Mouse (Mus musculus): Measurements from ENCODE around the gene Chst3.
"Not testable (repeated sequence)": the region's sequence is repeated elsewhere in the genome, so short reads cannot be mapped to it uniquely, and the experiment has no call there.

Gene Chst3

DNA sequence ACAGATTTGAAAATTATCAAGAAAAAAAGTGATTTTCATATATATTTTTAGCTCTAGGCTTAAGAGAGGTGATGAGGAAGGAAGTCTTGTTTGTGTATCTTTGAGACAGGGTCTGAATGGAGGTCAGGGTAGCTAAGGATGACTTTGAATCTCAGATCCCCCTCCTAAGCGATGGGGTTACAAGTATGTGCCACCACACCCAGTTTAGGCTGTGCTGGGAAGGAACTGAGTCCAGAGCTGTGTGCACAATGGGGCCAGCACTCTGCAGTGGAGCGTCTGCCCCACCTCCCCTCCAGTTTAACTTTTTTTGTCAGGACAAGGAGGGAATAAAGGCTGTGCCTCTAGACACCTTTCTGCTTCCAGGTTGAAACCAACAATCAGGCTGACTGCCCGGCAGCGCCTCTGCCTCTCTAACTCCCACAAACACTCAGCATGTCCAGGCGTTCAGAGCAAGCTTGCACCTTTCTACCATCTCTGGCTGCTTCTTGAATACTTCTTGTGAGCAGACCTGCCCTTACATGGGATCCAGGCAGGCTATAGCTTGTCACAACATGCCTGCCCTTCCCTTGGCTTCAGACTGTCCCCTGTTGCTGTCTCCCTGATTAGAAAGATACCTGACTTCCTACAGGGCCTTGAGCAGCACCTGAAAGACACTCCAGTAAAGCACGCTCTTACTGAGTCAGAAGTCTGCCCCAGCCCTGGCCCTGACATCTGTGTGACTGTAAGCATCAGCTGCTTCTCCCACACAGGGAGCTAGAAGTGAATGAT is 11.4 kb upstream of the Chst3 start:
- DNase-seq, result no peak

DNA sequence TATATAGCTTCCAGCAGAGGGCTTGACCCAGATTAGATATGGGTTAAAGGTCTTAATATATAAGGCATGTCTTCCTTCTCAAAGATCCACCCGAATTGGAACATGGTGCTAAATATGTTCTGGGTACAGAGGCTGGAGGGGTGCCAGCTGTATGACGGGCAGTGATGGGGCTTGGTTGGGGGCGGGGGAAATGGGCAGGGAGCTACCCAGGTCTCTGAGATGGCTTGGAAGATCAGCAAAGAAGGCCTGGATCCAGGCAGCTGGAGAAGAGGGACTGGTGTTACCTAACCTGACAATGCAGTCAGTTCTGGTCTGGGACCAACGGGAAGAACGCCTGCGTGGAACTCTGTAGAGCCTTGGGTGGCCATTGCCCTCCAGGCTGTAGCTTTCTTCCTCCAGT is 10.1 kb upstream of the Chst3 start:
- DNase-seq, result no peak

DNA sequence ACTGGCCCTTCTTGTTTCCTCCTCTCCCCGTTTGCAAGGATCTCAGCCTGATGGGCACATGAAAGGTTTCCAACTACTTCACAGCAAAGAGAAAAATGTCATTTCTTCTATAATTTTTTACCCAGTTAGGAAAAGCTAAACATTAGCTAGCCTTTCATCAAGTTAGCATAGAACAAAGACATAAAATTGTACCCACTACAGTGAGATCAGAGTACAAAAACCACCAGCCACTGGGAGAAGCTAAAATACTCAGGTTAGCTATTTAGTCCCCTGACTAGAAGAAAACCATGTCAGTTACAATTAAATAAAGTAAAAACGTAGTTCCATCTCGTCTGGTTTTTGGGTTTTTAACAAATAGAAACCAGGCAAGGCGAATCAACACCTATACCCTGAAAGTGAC is 8.6 kb upstream of the Chst3 start:
- DNase-seq, result no peak

DNA sequence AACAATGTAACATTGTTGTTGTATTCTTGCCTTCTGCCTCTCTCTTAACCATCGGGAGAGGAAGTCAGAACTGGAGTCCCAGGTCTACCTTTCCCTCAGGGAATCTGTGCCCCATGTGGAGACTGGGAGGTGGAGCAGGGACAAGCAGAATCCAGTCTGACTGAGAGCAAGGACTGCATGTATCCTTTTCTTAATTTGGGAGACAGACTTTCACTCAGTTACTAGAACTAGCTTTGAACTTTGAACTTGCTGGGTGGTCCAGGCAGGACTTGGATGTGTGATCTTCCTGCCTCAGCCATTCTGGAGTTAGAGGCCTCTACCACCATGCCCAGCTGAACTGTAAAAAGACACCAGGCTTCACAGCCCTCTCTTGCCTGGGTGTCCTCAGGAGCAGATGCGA is 5.5 kb upstream of the Chst3 start:
- DNase-seq, result no peak

DNA sequence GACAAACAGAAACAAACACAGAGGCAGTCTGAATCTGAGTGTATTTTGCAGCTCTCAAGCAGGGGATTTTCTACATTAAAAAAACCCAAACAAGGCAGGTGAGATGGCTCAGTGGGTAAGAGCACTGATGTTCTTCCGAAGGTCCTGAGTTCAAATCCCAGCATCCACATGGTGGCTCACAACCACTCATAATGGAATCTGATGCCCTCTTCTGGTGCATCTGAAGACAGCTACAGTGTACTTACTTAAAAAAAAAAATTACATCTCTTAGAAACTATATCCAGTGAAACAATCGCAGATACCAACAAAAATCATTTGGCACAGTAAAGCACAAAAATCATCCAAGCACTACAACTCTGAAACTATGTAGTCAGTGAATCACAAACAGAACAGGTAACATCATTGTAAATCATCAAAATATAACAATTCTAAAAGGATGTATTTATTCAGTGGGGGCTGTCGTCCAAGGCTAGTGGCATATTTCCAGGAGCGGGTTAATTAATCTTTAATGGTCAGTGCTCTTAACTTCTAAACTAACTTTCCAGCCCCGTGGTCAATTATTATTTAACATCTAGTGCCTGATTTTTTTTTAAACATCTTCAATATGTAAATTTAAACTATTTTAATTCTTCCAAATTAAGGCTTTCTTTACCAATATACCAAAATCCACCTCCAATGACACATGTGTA is 2.7 kb upstream of the Chst3 start:
- DNase-seq, result not testable (repeated sequence)

DNA sequence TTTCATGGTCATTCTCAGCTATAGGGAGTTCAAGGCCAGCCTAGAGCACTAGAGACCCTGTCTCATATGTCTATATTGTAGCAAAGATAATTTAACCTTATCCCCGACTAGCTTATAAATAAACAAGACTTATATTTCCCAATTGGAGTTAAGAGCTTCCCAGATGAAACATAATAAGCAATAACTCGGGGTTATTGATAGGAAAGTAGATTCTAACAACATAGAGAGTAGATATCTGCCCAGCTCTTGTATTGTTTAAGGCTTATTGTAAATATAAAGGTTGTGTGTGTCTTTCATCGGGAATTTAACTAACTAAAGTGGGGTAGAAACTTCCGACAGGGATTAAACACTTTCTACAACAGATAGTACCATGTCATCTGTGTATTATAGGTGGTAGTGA is 1.5 kb upstream of the Chst3 start:
- DNase-seq, result no peak

DNA sequence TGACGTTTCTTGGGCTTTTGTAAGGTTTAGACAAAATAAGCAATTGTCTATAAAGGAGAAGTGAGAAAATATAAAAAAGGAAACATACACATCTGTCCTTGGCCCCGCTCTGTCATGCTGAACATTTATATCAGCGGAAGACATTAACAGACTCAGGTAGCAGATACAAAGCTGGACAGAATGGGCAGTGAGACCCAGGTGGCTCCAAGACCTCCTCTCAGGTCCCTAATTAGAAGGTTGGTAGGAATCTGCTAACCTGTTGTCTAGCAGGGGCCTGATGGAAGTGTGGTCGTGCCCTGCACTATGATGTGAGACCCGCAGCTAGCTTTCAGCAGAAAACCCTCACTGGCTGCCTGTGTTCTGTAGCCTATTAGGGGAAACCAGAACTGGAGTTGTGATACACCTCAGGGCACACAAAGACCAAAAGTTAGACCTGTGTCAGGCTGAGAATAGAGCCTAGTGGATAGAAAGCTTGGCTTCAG is 1.0 kb upstream of the Chst3 start:
- no peak for DNase-seq

DNA sequence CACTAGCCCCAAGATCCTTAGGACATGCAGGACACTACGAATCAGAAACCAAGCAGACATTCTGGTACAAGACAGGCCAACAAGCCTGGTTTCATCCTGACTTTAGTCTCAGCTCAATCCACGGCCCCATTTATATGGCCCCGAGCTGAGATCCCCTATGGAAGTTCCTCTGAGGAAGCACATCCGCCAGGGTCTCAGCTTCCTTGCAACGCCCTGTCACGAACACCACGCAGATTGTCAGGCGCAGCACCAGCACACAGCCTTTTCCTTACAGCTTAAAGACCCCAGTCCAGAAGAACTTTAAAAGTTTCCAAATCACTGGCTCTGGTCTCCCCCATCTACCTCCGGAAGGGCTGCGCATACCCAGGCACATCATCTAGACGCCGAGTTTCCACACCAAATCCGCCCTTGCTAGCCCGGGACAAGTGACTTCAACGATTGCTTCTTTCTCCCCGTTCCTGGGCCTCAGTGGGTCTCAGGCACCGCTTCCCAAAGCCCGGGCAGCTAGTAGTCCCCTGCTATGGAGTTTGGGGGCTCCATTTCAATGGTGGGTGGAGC is 948 bp downstream of the Chst3 start:
- DNase-seq, result no peak

DNA sequence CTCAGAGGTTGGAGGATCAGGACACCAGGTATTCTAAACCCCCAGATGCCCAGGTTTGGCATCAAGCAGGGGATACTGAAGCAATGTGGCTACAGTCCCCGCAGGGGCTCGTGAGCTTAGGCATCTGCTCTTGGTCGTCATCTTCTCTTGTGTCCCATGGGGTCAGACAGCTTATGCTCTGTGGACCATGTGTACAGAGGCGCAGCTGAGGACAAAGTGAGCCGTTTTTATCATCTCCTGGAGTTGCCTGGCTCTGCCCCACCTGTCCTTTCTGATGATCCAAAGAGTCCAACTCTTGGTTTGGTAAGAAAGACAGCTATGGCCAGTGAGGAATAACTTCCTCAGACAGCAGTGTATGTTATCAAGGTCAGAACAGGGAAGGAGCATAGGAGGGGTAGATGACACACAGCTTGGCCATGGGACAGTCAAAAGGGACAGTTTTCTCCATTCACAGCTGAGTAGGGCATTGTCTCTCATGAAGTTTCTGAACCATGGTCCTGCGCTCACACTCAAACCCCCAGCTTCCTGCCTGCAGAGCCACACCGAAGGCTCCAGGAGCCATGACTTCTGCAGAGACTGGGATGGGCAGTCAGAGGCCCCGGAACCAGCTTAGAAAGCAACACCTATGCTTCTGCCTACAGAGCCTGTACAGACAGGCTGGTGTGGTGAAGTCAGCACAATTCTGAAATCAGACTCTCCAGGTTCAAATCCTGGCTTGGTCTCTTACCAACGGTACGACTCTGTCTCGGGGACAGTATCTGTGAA is 2.5 kb downstream of the Chst3 start:
- DNase-seq, result no peak

DNA sequence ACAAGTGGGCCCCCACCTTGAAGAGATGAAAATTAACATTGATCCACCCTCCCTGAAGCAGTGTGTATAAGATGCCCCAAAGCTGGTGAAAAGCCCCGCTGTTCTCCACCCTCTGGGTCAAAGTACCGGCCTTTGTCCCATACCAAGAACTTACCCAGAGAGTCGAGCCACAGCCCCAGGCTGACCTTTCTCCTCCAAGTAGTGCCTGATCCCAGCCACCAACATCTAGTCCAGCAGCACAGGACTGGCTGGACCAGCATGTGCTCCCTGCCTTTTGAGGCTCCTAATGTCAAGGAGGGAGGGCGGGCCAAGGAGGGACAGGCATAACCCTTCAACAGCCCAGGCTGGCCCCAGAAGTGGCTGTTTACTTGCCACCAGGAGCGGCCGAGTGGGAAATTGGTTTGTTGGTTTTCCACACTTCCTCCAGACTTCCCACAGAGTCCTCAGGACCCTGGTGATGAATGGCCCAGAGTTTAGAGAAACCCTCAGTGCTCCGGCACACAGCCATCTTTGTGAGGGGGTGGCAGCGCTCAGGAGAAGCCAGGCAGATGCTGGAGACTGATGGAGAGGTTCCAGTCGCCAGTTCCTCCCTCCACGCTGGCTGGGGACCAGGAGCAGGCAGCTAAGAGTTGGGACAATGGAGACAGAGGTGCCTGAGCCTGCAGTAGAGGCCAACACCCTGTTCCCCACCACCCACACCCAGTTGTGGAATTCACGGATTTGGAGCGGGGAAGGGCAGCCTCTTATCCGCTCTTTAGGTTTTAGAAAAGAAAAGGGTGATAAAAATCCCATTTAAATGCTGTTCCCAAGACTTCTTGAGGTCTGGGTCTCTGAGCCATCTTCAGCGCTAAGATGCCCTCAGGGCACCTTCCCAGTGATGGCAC is 3.7 kb downstream of the Chst3 start:
- DNase-seq, result peak; percentile 56

DNA sequence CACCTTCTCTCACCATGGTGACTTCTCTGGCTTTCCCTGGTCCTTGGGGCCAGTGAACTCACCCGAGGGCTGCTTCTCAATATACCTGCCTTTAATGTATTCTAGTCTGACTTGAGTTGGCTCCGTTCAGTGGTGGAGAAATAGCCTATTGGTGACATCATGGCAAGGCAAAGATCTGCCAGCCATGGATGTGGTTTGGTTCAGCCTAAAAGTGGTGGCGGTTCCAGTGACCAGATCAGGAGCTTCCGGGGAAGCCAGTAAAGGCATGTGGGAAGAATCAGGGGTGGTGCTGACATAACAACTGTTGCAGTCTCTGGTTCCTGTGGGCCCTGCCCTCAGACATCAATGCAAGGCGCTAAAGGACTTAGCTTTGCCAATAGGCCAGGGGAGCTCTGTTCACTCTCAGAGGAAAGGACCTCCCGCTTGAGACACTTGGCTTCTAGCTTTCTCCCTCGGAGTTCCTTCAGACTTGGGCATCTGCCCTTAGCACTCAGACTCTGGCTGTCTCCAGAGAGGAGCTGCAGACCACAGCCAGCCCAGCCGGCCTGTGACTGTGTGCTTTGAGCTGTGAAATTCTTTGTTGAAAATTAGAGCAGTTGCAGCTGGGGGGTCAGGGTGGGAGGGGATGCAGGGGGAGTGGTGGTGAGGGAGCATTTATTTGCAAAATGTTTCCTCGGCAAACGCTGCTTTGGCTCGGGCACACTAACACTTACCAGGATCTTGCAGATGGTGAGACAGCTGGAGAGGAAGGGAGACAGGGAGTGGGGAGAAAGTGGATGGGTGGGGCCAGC is 6.3 kb downstream of the Chst3 start:
- peak; percentile 44 for DNase-seq

DNA sequence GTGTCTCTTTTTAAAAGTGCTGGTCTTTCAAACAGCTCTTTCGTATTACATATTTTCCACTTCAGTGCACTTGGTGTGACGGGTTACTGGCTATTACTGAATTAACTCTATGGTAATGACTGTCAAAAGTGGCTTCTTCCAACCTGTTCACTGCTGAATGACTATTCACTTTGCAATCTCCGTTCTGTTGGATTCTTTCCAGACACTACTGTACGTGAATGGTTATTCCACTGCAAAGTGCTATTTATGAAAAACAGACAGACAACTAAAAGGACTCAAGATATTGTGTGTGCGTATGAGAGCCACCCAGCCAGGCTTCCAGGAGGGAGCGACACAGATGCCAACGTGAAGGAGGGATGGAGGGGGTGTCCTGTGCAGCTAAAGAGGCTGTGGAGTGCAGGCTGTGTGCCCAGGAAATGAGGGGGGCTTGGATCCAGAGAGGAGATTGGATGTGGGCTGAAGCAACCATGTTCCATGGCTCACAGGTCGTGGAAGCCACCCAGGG is 7.5 kb downstream of the Chst3 start:
- DNase-seq, result no peak

DNA sequence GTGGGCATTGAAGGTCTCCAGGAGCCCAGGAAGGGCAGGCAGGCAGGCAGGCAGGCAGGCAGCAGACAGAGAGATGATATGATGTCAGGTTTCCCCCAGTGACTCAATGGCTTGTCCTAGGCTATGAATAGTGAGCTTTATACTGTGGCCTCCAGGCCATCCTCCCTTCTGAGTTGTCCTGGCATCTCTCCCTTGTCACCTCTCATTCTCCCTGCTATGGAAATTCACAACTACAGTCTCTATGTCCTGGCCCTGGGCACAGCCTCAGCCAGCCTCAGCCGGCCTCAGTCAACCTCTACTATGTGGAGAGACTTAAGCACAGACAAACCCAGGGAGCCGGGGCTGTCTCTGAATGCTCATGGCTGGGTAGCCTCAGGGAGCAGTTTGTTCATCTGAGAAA is 8.6 kb downstream of the Chst3 start:
- no peak for DNase-seq

DNA sequence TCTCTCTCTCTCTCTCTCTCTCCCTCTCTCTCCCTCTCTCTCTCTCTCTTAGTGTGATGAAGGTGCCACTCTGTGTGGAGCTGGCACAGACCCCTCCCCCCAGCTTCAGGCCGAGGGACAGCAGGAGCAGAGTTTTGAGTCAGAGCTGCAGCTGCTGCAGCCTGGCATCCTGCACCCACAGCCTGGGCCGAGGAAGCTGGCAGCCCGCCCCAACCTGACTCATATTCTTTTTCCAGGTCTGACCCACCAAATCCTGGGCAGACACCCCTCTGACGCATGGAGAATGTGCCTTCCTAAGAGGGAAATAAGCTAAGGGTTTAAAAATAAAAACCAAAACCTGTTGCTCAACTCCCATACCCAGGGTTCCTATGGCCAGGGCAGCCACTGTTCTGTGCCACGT is 9.8 kb downstream of the Chst3 start:
- DNase-seq, result peak; percentile 75

DNA sequence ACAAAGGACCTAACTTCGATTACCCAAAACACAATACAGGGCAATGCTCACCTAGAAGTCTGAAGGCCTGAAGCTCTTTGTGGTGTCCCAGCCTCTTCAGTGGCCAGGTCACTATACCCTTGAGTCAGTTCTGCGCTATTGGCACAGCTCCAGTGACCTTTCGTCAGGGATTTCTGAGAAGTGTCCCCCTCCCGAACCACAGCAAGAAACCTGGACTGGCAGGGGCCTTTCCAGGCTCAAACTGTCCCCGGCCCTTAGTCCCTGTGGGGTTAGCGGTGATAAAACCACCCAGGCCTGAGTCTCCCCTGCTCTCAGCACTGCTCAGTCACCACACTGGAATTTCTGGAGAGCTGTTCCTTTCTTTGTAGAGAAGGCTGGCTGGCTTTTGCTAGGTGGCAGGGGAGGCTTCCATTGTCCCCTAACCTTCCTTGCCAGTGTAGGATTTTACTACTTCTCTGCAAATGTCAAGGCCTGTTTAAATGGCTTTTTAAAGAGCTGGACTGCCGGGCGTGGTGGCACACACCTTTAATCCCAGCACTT is 11.8 kb downstream of the Chst3 start:
- no peak for DNase-seq

DNA sequence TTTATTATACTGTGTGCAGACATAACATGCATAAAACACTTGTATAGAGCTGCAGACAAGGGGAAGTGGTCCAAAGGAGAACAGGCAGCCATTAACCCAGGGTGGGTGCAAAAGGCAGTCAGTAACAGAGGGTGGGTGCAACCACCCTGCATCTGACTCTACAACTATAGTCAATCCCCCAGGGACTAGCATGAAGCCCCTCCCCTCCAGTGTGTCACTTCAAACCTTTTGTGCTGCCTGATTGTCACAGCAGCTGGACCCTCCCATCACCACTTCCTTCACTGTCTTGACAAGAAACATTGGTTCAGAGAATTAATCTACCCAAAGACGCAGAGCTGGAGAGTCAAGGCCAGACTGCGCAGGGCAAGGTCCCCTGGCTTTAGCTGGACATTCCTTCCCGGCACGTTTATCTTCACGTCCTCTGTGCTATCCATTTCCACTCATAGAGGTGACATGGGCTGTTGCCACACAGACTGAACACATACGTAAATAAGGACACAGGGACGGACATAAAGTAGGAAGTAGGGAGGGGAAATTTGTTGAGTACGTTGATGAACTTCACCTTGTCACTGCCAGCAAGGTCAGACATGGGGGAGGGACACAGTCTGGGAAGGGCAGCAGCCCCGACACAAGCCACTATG is 13.3 kb downstream of the Chst3 start:
- no peak for DNase-seq

DNA sequence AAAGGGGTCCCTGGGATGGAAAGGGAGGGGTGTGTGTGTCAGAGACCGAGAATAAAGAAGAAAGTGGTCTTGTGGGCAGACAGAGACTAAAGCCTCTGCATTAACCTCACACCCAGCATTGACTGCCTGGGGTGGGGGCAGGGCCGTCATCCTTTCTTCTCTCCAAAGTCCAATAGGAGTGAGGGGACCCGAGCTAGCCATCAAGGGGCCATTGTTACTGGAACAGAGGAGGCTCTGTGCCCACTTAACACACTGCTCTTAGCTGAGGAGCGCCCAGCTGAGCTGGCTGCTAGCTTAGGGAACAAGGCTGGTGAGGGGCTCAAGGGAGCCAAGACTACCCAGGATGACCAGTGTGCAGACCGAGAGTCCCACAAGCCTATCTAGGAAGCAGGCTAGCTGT is 16.3 kb downstream of the Chst3 start:
- no peak for DNase-seq

DNA sequence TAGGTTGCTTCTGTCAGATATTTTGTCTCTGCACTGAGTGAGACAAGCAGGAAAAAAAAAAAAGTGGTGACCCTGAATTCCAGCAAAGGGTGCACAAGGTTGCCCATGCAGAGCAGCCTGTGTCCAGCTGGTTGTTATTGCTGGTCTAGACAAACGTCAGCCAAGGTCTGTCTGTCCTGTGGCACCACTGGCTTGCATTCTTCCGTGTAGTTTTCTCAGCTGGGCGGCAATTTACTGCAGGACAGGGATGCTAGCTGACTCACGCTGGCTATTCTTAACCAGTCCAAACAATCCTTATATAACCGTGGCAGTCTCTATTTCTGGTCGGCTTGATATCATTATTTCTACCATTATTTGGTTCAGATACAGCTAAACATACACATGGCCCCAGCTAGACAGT is 18.1 kb downstream of the Chst3 start:
- DNase-seq, result no peak

DNA sequence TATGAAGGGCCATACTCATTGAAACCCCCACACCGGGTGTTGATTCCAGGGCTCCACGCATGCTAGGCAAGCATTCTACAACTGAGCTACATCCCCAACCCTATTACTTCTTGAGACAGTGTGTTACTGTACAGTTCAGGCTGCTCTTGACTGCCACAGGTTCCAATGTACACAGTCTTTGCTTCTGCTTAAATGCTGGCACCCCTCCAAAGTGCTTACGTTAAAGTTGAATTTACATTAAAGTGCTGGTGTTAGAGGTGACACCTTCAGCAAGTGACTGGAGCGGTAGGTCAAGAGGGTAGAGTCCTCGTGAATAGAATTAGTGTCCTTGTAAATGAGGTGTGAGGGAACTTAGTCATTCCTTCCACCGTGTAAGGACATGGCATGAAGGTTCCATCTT is 19.7 kb downstream of the Chst3 start:
- no peak for DNase-seq

DNA sequence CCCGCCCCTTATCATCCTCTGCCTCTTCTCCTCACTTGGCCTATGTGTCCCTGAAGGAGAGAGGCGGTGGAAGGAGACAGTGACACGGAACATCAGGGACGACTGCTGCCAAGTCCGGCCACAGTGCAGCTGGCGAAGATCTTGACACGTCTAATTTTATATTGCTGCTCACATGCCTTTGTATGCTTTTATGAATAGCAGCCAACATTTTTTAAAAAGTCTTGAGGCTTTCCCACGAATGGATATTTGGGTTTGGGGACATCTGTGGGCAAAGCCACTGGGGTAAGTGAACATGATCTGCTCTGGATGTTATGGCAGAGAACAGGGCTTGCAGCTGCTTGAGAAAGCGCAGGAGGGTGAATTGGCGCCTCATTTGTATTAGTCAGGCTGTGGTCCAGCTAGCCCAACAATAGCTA is 21.6 kb downstream of the Chst3 start:
- no peak for DNase-seq

DNA sequence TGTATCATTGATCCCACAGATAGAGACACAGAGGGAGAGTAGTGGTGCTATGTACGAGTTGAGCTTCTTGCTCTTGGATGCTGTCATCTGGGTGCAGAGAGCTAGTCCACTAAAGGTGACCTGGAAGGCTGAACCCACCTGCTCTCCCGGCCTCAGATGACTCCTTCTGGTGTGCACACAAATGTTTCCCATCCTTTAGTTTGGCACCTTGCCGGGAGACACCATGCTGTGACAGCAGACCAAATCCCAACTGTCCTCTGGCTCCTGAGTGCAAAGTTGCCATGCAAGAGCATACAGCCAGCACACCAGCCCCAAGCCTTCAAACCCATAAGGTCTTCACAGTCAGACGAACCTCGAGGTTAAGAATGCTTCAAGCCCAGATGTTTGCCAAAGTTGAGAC is 22.1 kb downstream of the Chst3 start:
- DNase-seq, result no peak

All from right cerebral cortex, postnatal 25 days (tissue).